Mouse (Mus musculus): ENCODE results near the gene Kcng1. TPM values are rescaled to one million over a fixed set of nuclear protein-coding genes. Genes with fewer than 3 reads are reported as not detected.

Kcng1 gene
- polyA plus RNA-seq, 1 experiment from 2014 or later, result 2.2 TPM

DNA sequence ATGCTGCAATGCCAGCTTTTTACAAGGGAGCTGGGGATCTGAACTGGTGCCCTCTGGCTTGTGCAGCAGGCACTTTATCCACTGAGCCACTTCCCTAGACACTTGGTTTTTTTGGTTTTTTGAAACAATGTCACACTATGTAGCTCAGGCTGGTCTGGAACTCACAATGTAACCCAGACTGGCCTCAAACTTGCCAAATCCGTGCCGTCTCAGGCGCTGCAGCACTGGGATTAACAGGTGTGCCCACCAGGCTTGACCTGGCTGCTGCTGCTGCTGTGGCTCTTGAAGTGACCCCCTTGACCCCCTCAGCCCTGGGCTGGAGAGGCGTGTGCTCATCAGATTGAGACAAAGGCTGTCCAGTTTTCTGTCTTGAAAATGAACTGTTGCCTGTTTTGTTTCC is 43.2 kb downstream of the Kcng1 start:
- ATAC-seq (replicated peaks; ENCODE audit: low FRiP score) (no peak), DNase-seq (ENCODE audit: low spot score) (no peak)
- H3K36me3 ChIP-seq (ENCODE audit: control insufficient read depth, insufficient read depth, low read length), result no peaks in the 10 kb centered on the region
- H3K9ac ChIP-seq (ENCODE audit: low read length), result no peak overlapping the region
- H3K27ac ChIP-seq (ENCODE audit: low read depth, low read length), result no peak overlapping the region
- 81% methylated on average over 4 of the region's 4 CpGs for WGBS
- H3K4me3 ChIP-seq (ENCODE audit: low read depth, low read length), result no peak overlapping the region
- H3K4me1 ChIP-seq (replicated peaks; ENCODE audit: control insufficient read depth, insufficient read depth, low read length), result no peaks in the 10 kb centered on the region
- H3K9me3 ChIP-seq (ENCODE audit: control insufficient read depth, low read length), result no peaks in the 10 kb centered on the region
- no peak overlapping the region for H3K4me2 ChIP-seq (ENCODE audit: low read depth, low read length, severe bottlenecking)
- H3K27me3 ChIP-seq (ENCODE audit: control insufficient read depth, insufficient read depth, low read length), result no peaks in the 10 kb centered on the region

DNA sequence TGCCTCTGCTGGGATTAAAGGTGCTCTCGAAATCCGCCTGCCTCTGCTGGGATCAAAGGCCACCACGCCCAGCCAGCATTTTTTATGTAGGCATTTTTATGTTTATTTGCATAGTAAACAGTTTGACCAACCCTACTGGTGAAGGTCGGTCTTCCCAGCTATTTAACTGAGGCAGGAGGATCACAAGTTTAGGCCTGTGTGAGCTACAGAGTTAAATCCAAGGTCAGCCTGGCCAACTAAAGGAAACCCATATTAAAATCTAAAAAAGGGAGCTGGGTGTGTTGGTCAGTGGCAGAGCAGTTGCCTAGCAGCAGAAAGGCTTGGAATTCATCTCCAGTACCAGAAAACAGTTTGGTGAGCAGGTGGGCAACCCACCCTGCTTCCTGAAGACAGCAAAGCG is 48.2 kb downstream of the Kcng1 start:
- Histone ChIP-seq H3K27ac (ENCODE audit: low read depth, low read length) (no peak overlapping the region), H3K4me1 (replicated peaks; ENCODE audit: control insufficient read depth, insufficient read depth, low read length) (peaks cover 13% of the 10 kb centered on the region), H3K9ac (ENCODE audit: low read length) (no peak overlapping the region), H3K36me3 (ENCODE audit: control insufficient read depth, insufficient read depth, low read length) (no peaks in the 10 kb centered on the region), H3K27me3 (ENCODE audit: control insufficient read depth, insufficient read depth, low read length) (no peaks in the 10 kb centered on the region), H3K4me3 (ENCODE audit: low read depth, low read length) (no peak overlapping the region), H3K4me2 (ENCODE audit: low read depth, low read length, severe bottlenecking) (no peak overlapping the region), H3K9me3 (ENCODE audit: control insufficient read depth, low read length) (no peaks in the 10 kb centered on the region)
- ATAC-seq (replicated peaks; ENCODE audit: low FRiP score) (no peak), DNase-seq (ENCODE audit: low spot score) (no peak)
- 92% methylated on average over 5 of the region's 5 CpGs for WGBS

DNA sequence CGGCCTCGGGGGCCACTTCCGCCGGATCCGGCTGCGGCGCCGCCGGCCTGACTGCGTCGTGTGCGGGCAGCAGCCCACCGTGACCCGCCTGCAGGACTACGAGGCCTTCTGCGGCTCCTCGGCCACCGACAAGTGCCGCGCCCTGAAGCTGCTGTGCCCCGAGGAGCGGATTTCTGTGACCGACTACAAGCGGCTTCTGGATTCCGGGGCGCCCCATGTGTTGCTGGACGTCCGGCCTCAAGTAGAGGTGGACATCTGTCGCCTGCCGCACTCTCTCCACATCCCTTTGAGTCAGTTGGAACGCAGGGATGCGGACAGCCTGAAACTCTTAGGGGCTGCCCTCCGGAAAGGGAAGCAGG is 50.1 kb downstream of the Kcng1 start:
- Histone ChIP-seq H3K27me3 (ENCODE audit: control insufficient read depth, insufficient read depth, low read length) (no peaks in the 10 kb centered on the region), H3K27ac (ENCODE audit: low read depth, low read length) (no peak overlapping the region), H3K4me2 (ENCODE audit: low read depth, low read length, severe bottlenecking) (peak overlapping the region; percentile 97), H3K4me3 (ENCODE audit: low read depth, low read length) (peak overlapping the region; percentile 100), H3K4me1 (replicated peaks; ENCODE audit: control insufficient read depth, insufficient read depth, low read length) (peaks cover 13% of the 10 kb centered on the region), H3K9ac (ENCODE audit: low read length) (peak overlapping the region; percentile 73), H3K9me3 (ENCODE audit: control insufficient read depth, low read length) (no peaks in the 10 kb centered on the region), H3K36me3 (ENCODE audit: control insufficient read depth, insufficient read depth, low read length) (no peaks in the 10 kb centered on the region; the same call in 1 of the 2 replicates)
- DNase-seq (ENCODE audit: low spot score) (no peak), ATAC-seq (replicated peaks; ENCODE audit: low FRiP score) (no peak)
- WGBS, result 71% methylated on average over 33 of the region's 33 CpGs

DNA sequence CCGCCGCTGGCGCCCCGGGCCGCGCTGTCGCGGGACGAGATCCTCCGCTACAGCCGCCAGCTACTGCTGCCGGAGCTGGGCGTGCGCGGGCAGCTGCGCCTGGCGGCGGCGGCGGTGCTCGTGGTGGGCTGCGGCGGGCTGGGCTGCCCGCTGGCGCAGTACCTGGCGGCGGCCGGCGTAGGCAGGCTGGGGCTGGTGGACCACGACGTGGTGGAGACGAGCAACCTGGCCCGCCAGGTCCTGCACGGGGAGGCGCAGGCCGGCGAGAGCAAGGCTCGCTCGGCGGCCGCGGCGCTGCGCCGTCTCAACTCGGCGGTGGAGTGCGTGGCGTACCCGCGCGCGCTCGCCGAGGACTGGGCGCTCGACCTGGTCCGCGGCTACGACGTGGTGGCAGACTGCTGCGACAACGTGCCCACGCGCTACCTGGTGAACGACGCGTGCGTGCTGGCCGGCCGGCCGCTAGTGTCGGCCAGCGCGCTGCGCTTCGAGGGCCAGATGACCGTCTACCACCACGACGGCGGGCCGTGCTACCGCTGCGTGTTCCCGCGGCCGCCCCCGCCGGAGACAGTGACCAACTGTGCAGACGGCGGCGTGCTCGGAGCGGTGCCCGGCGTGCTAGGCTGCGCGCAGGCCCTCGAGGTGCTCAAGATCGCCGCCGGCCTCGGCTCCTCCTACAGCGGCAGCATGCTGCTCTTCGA is 50.6 kb downstream of the Kcng1 start:
- 3% methylated on average over 75 of the region's 105 CpGs for WGBS
- DNase-seq (ENCODE audit: low spot score), result peak; percentile 61

DNA sequence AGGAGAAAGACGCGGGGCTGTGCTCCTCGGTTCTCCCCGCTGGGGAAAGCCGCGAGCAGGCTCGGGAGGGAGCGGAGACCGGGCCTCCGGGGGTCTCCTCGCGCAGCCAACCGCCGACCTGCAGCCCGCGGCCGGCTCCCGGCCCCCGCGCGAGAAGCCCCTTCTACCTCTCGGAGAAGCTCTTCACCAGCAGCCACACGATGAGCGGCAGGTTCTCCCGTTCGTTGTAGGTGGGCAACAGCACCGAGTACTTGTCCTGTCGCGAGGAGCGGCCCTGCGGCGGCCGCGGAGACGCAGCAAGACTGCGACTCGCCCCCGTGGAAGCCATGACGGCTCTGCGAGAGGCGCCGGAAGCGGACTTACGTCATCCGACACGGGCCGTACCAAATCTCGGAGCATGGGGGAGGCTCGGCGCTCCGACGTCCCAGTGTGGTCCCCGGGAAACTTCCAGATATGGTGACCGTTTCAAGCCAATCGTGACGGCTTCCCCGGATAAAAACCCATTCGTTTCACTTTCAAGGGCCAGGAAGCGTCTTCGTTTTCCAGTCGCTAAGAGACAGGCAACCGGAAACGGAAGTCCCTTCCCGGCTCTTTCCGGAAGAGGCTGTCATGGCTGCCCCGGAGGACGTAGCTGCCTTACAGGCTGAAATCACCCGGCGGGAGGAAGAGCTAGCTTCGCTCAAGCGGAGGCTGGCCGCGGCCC is 51.4 kb downstream of the Kcng1 start, which contains the start of the genes Gm20716, Dpm1 and Mocs3:
Gene Gm20716, minus strand, starts transcription at position 339 of the 703 bp plus-strand sequence.
Gene Dpm1, minus strand, starts transcription at position 566 of the 703 bp plus-strand sequence.
Gene Mocs3, plus strand, starts transcription at position 597 of the 703 bp plus-strand sequence.
- H3K4me2 ChIP-seq (ENCODE audit: low read depth, low read length, severe bottlenecking), result peak within 1 kb of the TSS; percentile 97
- H3K27me3 ChIP-seq (ENCODE audit: control insufficient read depth, insufficient read depth, low read length), result no peaks in the 10 kb centered on the region
- peak within 1 kb of the TSS; percentile 100 for H3K4me3 ChIP-seq (ENCODE audit: low read depth, low read length)
- H3K4me1 ChIP-seq (replicated peaks; ENCODE audit: control insufficient read depth, insufficient read depth, low read length), result peaks cover 13% of the 10 kb centered on the region
- DNase-seq (ENCODE audit: low spot score) (peak; percentile 89), ATAC-seq (replicated peaks; ENCODE audit: low FRiP score) (peak; percentile 83)
- H3K9me3 ChIP-seq (ENCODE audit: control insufficient read depth, low read length), result no peaks in the 10 kb centered on the region
- peak within 1 kb of the TSS; percentile 85; the same call in 1 of the 2 replicates for H3K27ac ChIP-seq (ENCODE audit: low read depth, low read length)
- WGBS, result under 1% methylated on average over 67 of the region's 73 CpGs
- H3K36me3 ChIP-seq (ENCODE audit: control insufficient read depth, insufficient read depth, low read length), result no peaks in the 10 kb centered on the region; the same call in 1 of the 2 replicates
- H3K9ac ChIP-seq (ENCODE audit: low read length), result peak within 1 kb of the TSS; percentile 73

More for the DNA sequence above, 50.6 kb downstream of the Kcng1 start:
- Histone ChIP-seq H3K4me2 (ENCODE audit: low read depth, low read length, severe bottlenecking) (peak overlapping the region; percentile 97), H3K4me1 (replicated peaks; ENCODE audit: control insufficient read depth, insufficient read depth, low read length) (peaks cover 13% of the 10 kb centered on the region), H3K9ac (ENCODE audit: low read length) (peak overlapping the region; percentile 73), H3K27ac (ENCODE audit: low read depth, low read length) (0 out of 2 replicates have a peak overlapping the region, but pooled peaks have one; percentile 85), H3K36me3 (ENCODE audit: control insufficient read depth, insufficient read depth, low read length) (no peaks in the 10 kb centered on the region; the same call in 1 of the 2 replicates), H3K27me3 (ENCODE audit: control insufficient read depth, insufficient read depth, low read length) (no peaks in the 10 kb centered on the region), H3K9me3 (ENCODE audit: control insufficient read depth, low read length) (no peaks in the 10 kb centered on the region), H3K4me3 (ENCODE audit: low read depth, low read length) (peak overlapping the region; percentile 100)
- ATAC-seq (replicated peaks; ENCODE audit: low FRiP score), result peak; percentile 57

DNA sequence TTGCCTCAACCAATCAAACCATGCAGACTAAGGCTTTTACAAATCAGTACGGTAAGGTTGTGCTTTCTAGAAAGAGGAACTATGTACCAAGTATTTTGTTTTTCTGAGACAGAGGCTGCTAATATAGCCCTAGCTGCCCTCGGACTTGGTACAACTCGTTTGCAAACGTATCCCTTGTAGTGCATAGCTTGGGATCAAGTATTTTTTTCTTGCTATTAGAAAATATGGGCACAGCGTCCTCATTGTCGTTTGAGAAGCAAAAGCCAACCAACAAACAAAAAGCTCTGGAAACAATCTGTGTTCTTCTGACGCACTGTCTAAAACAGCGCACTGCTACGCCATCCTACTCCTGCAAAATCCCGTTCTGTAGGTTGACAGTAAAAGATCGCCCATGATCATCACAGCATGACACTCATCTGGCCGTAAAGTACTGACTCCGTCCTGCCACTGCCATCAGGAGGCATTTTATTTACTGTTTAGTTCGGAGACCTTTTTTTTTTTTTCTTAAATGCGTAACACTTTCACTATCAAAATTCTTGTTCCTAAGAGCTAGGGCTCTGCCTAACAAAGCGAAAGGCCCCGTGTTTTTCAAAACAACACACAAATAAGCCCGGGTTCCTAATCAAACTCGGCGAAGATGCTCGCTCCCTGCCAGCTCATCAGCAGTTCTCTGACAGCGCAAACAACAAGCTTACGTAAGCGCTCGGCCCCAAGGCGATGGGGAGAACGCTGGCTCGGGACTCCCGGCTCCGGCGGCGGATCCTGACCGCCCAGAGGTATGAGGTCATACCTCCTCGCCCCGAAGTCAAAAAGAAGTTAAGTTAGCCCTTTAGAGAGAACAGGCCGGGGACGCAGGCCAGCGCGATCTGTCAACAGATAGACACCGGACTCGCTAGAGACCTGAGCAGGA is 52.2 kb downstream of the Kcng1 start:
- Histone ChIP-seq H3K4me2 (ENCODE audit: low read depth, low read length, severe bottlenecking) (peak overlapping the region; percentile 97), H3K27ac (ENCODE audit: low read depth, low read length) (no peak overlapping the region), H3K9me3 (ENCODE audit: control insufficient read depth, low read length) (no peaks in the 10 kb centered on the region), H3K9ac (ENCODE audit: low read length) (peak overlapping the region; percentile 73), H3K4me3 (ENCODE audit: low read depth, low read length) (peak overlapping the region; percentile 100), H3K27me3 (ENCODE audit: control insufficient read depth, insufficient read depth, low read length) (no peaks in the 10 kb centered on the region), H3K36me3 (ENCODE audit: control insufficient read depth, insufficient read depth, low read length) (no peaks in the 10 kb centered on the region; the same call in 1 of the 2 replicates), H3K4me1 (replicated peaks; ENCODE audit: control insufficient read depth, insufficient read depth, low read length) (peaks cover 13% of the 10 kb centered on the region)
- DNase-seq (ENCODE audit: low spot score), result no peak
- WGBS, result 22% methylated on average over 41 of the region's 41 CpGs
- ATAC-seq (replicated peaks; ENCODE audit: low FRiP score), result peak; percentile 35

DNA sequence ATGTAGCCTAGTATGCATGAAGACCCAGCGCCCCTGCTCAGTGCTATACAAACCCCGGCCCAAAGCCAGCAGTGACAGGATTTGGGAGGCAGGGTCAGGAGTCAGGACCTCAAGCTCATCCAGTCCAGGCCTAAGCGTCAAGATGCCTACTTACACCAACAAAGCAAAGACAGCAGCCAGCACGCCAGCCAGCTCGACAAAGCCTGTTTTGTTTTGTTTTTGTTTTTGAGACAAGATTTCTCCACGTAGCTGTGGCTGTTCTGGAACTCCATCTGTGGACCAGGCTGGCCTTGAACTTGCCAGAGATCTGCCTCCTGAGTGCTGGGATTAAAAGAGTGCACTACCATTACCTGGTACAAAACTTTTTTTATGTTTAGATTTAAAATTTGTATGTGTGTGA is 58.2 kb downstream of the Kcng1 start:
- WGBS, result 89% methylated on average over 6 of the region's 6 CpGs
- no peaks in the 10 kb centered on the region; the same call in 1 of the 2 replicates for H3K36me3 ChIP-seq (ENCODE audit: control insufficient read depth, insufficient read depth, low read length)

DNA sequence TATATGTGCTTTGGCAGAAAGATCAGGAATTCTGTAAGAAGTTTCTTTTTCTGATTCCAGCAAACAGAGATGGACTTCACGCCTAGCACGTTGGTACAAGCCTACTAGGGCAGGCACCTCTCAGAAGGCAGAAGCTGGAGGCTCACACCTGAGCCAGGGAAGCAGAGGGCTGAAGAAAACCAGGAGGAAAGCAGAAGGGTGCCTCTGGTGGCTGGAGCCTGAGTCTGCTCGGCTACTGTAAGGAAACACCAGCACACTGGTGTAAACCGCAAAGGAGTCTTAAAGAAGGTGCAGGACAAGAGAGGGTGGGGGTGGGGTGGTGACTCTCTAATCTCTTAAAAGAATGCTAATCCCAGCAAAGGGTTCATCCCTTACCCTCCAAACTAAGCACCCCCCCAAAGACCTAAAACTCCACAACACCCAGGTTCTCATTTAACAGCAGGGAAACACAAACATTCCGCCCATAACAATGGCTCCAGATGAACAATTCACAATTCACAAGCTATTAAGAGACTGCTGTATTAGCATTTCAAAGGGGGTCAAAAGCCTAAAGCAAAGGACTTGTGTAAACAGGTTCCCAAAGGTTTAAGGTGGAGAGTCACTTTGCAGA is 67.6 kb downstream of the Kcng1 start:
- no peaks in the 10 kb centered on the region for H3K9me3 ChIP-seq (ENCODE audit: control insufficient read depth, low read length)
- no peak overlapping the region for H3K9ac ChIP-seq (ENCODE audit: low read length)
- H3K36me3 ChIP-seq (ENCODE audit: control insufficient read depth, insufficient read depth, low read length), result peaks cover 6% of the 10 kb centered on the region; the same call in 1 of the 2 replicates
- no peaks in the 10 kb centered on the region for H3K4me1 ChIP-seq (replicated peaks; ENCODE audit: control insufficient read depth, insufficient read depth, low read length)
- WGBS, result 47% methylated on average over 5 of the region's 5 CpGs
- no peak overlapping the region for H3K4me3 ChIP-seq (ENCODE audit: low read depth, low read length)
- no peak overlapping the region for H3K27ac ChIP-seq (ENCODE audit: low read depth, low read length)
- DNase-seq (ENCODE audit: low spot score) (no peak), ATAC-seq (replicated peaks; ENCODE audit: low FRiP score) (no peak)
- no peak overlapping the region for H3K4me2 ChIP-seq (ENCODE audit: low read depth, low read length, severe bottlenecking)
- H3K27me3 ChIP-seq (ENCODE audit: control insufficient read depth, insufficient read depth, low read length), result no peaks in the 10 kb centered on the region

More for the DNA sequence above, 58.2 kb downstream of the Kcng1 start:
- Histone ChIP-seq H3K27me3 (ENCODE audit: control insufficient read depth, insufficient read depth, low read length) (no peaks in the 10 kb centered on the region), H3K9ac (ENCODE audit: low read length) (no peak overlapping the region), H3K4me1 (replicated peaks; ENCODE audit: control insufficient read depth, insufficient read depth, low read length) (no peaks in the 10 kb centered on the region), H3K4me2 (ENCODE audit: low read depth, low read length, severe bottlenecking) (no peak overlapping the region), H3K27ac (ENCODE audit: low read depth, low read length) (no peak overlapping the region), H3K9me3 (ENCODE audit: control insufficient read depth, low read length) (no peaks in the 10 kb centered on the region), H3K4me3 (ENCODE audit: low read depth, low read length) (no peak overlapping the region)
- DNase-seq (ENCODE audit: low spot score) (no peak), ATAC-seq (replicated peaks; ENCODE audit: low FRiP score) (no peak)
